Mouse (Mus musculus) MEL (cell line): ENCODE results near the gene Tmem158. TPM values are rescaled to one million over a fixed set of nuclear protein-coding genes. Genes with fewer than 3 reads are reported as not detected.

Experiments
- DNase-seq: peaks from one replicate; pipeline ENCODE4 v3.0.0; 2011; ENCODE audit warnings: low read depth, low spot score
- H3K27ac ChIP-seq: 2 replicates; pipeline ENCODE4 v1.5.1; 2012; ENCODE audit warnings: low read depth, mild to moderate bottlenecking, control low read depth, low read length, moderate library complexity; ENCODE audit not compliant: control insufficient read depth
- H3K27me3 ChIP-seq, 2 experiments: fragments of 150-350 bp in 1 of 2; sonication (generic) in 1 of 2; 2 replicates each; pipeline ENCODE4 v1.6.1; 2012; ENCODE audit warnings: low read length in 2 of 2, mild to moderate bottlenecking in 2 of 2, improper control_type of control experiment in 1 of 2, moderate library complexity in 1 of 2; ENCODE audit not compliant: insufficient read depth in 2 of 2, control insufficient read depth in 1 of 2
- H3K36me3 ChIP-seq, 2 experiments: 2 replicates each; pipeline ENCODE4 v1.6.1; 2012 to 2014; ENCODE audit warnings: low read length in 2 of 2, improper control_type of control experiment in 1 of 2, inconsistent platforms in 1 of 2, mild to moderate bottlenecking in 1 of 2; ENCODE audit not compliant: insufficient read depth in 2 of 2, control insufficient read depth in 1 of 2
- H3K4me1 ChIP-seq, 2 experiments: fragments of 150-350 bp in 1 of 2; sonication (generic) in 1 of 2; 2 replicates each; pipeline ENCODE4 v1.6.1; 2012; ENCODE audit warnings: low read length in 2 of 2, improper control_type of control experiment in 1 of 2, mild to moderate bottlenecking in 1 of 2; ENCODE audit not compliant: insufficient read depth in 2 of 2, control insufficient read depth in 1 of 2
- H3K4me3 ChIP-seq, 2 experiments: fragments of 150-350 bp in 1 of 2; sonication (generic) in 1 of 2; 2 replicates each; pipeline ENCODE4 v1.5.1; 2012; ENCODE audit warnings: low read depth in 2 of 2, low read length in 2 of 2, mild to moderate bottlenecking in 2 of 2, moderate library complexity in 2 of 2, control low read depth in 1 of 2, improper control_type of control experiment in 1 of 2; ENCODE audit not compliant: control insufficient read depth in 1 of 2, insufficient read depth in 1 of 2
- H3K79me2 ChIP-seq: 2 replicates; pipeline ENCODE4 v1.6.1; 2012; ENCODE audit warnings: mild to moderate bottlenecking, low read length, moderate library complexity; ENCODE audit not compliant: control insufficient read depth, poor library complexity, insufficient read depth
- H3K9ac ChIP-seq: 2 replicates; pipeline ENCODE4 v1.6.1; 2012; ENCODE audit warnings: low read depth, mild to moderate bottlenecking, control low read depth, low read length, moderate library complexity; ENCODE audit not compliant: control insufficient read depth, poor library complexity, severe bottlenecking
- H3K9me3 ChIP-seq: fragments of 150-350 bp; sonication (generic); replicated peaks from 2 replicates; pipeline ENCODE4 v1.6.1; 2012; ENCODE audit warnings: mild to moderate bottlenecking, low read length, improper control_type of control experiment, moderate library complexity; ENCODE audit not compliant: insufficient read depth
- BHLHE40 ChIP-seq: IDR thresholded peaks from 2 replicates; pipeline ENCODE4 v1.6.1; 2012; ENCODE audit warnings: low read depth, mild to moderate bottlenecking, inconsistent platforms, low read length, improper control_type of control experiment, borderline replicate concordance
- CHD1 ChIP-seq: IDR thresholded peaks from 2 replicates; pipeline ENCODE4 v1.6.1; 2012; ENCODE audit warnings: low read depth, mild to moderate bottlenecking, inconsistent platforms, low read length, improper control_type of control experiment
- CHD2 ChIP-seq: IDR thresholded peaks from 2 replicates; pipeline ENCODE4 v1.6.1; 2011; ENCODE audit warnings: low read length, improper control_type of control experiment
- E2F4 ChIP-seq: IDR thresholded peaks from 2 replicates; pipeline ENCODE4 v1.6.1; 2011; ENCODE audit warnings: low read depth, low read length, improper control_type of control experiment, borderline replicate concordance
- EP300 ChIP-seq, 2 experiments: IDR thresholded peaks; 2 replicates each; pipeline ENCODE4 v1.6.1; 2011; ENCODE audit warnings: improper control_type of control experiment in 2 of 2, low read length in 2 of 2, low read depth in 1 of 2, mild to moderate bottlenecking in 1 of 2
- ETS1 ChIP-seq: IDR thresholded peaks from 2 replicates; pipeline ENCODE4 v1.6.1; 2012; ENCODE audit warnings: low read depth, mild to moderate bottlenecking, inconsistent platforms, low read length, improper control_type of control experiment, moderate library complexity
- HCFC1 ChIP-seq: IDR thresholded peaks from 2 replicates; pipeline ENCODE4 v1.6.1; 2012; ENCODE audit warnings: low read depth, mild to moderate bottlenecking, inconsistent platforms, low read length, improper control_type of control experiment, moderate library complexity
- MAFK ChIP-seq: IDR thresholded peaks from 2 replicates; pipeline ENCODE4 v1.6.1; 2011; ENCODE audit warnings: low read depth, mild to moderate bottlenecking, low read length, improper control_type of control experiment, borderline replicate concordance
- MAX ChIP-seq: IDR thresholded peaks from 2 replicates; pipeline ENCODE4 v1.6.1; 2011; ENCODE audit warnings: low read length, improper control_type of control experiment
- MYC ChIP-seq: IDR thresholded peaks from 2 replicates; pipeline ENCODE4 v1.6.1; 2011; ENCODE audit warnings: low read depth, mild to moderate bottlenecking, low read length, improper control_type of control experiment, moderate library complexity
- NELFE ChIP-seq: IDR thresholded peaks from 2 replicates; pipeline ENCODE4 v1.6.1; 2011; ENCODE audit warnings: low read depth, low read length, improper control_type of control experiment
- POLR2A ChIP-seq, 2 experiments: IDR thresholded peaks; 2 replicates each; pipeline ENCODE4 v1.6.1; 2011 to 2012; ENCODE audit warnings: low read length in 2 of 2, mild to moderate bottlenecking in 2 of 2, control low read depth in 1 of 2, improper control_type of control experiment in 1 of 2, low read depth in 1 of 2, moderate library complexity in 1 of 2; ENCODE audit not compliant: control insufficient read depth in 1 of 2, insufficient read depth in 1 of 2, poor library complexity in 1 of 2
- RCOR1 ChIP-seq: IDR thresholded peaks from 2 replicates; pipeline ENCODE4 v1.6.1; 2012; ENCODE audit warnings: low read depth, mild to moderate bottlenecking, inconsistent platforms, low read length, improper control_type of control experiment
- SIN3A ChIP-seq: IDR thresholded peaks from 2 replicates; pipeline ENCODE4 v1.6.1; 2012; ENCODE audit warnings: low read length, improper control_type of control experiment, inconsistent platforms
- TAL1 ChIP-seq: IDR thresholded peaks from 2 replicates; pipeline ENCODE4 v1.6.1; 2012; ENCODE audit warnings: mild to moderate bottlenecking, inconsistent platforms, low read length, moderate library complexity, mixed read lengths
- ZKSCAN1 ChIP-seq: IDR thresholded peaks from 2 replicates; pipeline ENCODE4 v1.6.1; 2012; ENCODE audit warnings: low read depth, mild to moderate bottlenecking, inconsistent platforms, low read length, improper control_type of control experiment, moderate library complexity
- ZNF384 ChIP-seq: IDR thresholded peaks from 2 replicates; pipeline ENCODE4 v1.6.1; 2012; ENCODE audit warnings: low read depth, mild to moderate bottlenecking, inconsistent platforms, low read length, improper control_type of control experiment
- polyA plus RNA-seq, 2 experiments: library from polyadenylated mRNA; stranded (reverse) in 1 of 2; unstranded in 1 of 2; fragments of >175 nt in 1 of 2; fragments of >200 nt in 1 of 2; gene quantifications; 2 replicates each; pipeline versions ENCODE4 v1.2.1 to v1.2.4; 2012; ENCODE audit warnings: low replicate concordance in 2 of 2, low read depth in 1 of 2; ENCODE audit not compliant: insufficient read length in 2 of 2, insufficient read depth in 1 of 2, missing spikeins in 1 of 2
- total RNA-seq: library from RNA; depleted of rRNA; stranded (reverse); fragments of 300-350 nt; gene quantifications from 2 replicates; pipeline ENCODE4 v1.2.3, GENCODE M21; 2012

The Tmem158 gene
- total and polyA plus RNA-seq, 3 experiments: 5.0 to 10.1 TPM; not detected in 1

GRCm38 (mm10) chr9:123224863-123225431 lies 35.6 kb downstream of the Tmem158 start:
- Histone ChIP-seq H3K9me3 (no peaks in the 10 kb centered on the region), H3K36me3 (peaks cover 0 to 11% of the 10 kb centered on the region in 2 experiments; a peak in 2 of 4 replicates), H3K79me2 (no peaks in the 10 kb centered on the region), H3K4me1 (peaks cover 4 to 17% of the 10 kb centered on the region in 2 experiments), H3K27ac (no peak overlapping the region)
- TF ChIP-seq TAL1 (peak; percentile 41), CHD1 (no peak), ETS1 (no peak), NELFE (no peak), RCOR1 (no peak), MAFK (no peak)
- TF ChIP-seq, all 39 proteins: peak for 1
- no peaks in the 10 kb centered on the region; a peak in 2 of 4 replicates for H3K27me3 ChIP-seq
- DNase-seq: peak; percentile 20
- H3K4me3 ChIP-seq: no peak overlapping the region
- no peak overlapping the region for H3K9ac ChIP-seq

GRCm38 (mm10) chr9:123219826-123220225 lies 40.7 kb downstream of the Tmem158 start:
- Histone ChIP-seq H3K79me2 (no peaks in the 10 kb centered on the region), H3K9me3 (no peaks in the 10 kb centered on the region), H3K27me3 (peaks cover 0 to 2% of the 10 kb centered on the region in 2 experiments; a peak in 2 of 4 replicates), H3K27ac (no peak overlapping the region), H3K4me3 (no peak overlapping the region), H3K36me3 (no peaks in the 10 kb centered on the region), H3K9ac (no peak overlapping the region), H3K4me1 (0 out of 4 replicates have a peak, but pooled peaks cover 0 to 2% of the 10 kb centered on the region in 2 experiments)
- TF ChIP-seq RCOR1 (no peak), TAL1 (no peak), E2F4 (no peak), MYC (no peak), EP300 (IDR thresholded peaks at IDR 0.05; ENCODE audit: low read depth in 1 of 2, low read length in 2 of 2) (no peak), BHLHE40 (no peak), POLR2A (IDR thresholded peaks at IDR 0.05; ENCODE audit: control insufficient read depth in 1 of 2, insufficient read depth in 1 of 2, low read depth in 1 of 2, low read length in 2 of 2, poor library complexity in 1 of 2) (no peak), ZNF384 (no peak), HCFC1 (no peak), MAX (no peak), ZKSCAN1 (no peak), CHD2 (no peak), SIN3A (no peak)
- no peak for DNase-seq
